Mouse (Mus musculus): Measurements from ENCODE around the gene Fgfr2.

Gene Fgfr2

GRCm38 (mm10) chr7:131547481-131547880 lies 1575.7 kb downstream of the Fgfr2 start:
- DNase-seq: no peak

GRCm38 (mm10) chr7:131546423-131546822 lies 1576.7 kb downstream of the Fgfr2 start:
- no peak for DNase-seq

DNA sequence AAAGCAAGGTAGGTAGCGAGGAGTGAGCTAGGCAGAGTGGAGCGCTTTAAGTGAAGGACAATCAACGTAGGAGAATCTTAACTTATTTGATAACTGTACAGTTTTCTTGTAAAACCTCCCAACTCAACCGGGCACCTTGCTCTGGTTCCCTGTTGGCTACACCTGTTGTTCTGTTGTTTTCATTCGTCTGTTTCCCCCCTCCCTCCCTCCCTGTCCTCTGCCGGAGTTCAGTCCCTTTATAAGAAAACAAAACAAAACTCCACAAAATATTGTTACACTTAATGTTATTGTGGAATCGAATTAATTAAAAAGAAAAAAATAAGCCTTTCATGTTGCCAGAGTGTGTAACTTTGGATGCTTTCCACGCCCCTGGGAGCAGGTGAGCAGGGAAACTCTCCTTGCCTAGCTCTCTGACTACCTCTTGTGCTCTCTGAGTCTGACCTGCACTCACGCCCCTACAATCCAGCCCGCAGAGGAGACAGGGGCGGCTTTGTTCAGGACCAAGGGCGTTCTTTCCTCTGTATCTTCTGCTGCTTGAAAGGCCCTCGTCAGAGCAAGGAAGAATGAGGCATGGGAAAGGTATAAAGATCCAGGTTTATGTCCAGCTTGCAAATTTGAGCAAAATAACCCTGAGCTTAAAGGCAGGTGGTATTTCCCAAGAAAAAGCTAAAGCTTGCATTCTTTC lies 1577.3 kb downstream of the Fgfr2 start:
- DNase-seq: no peak

- DNase-seq: no peak
Measured at GRCm38 (mm10) chr7:131544871-131545270, 1578.3 kb downstream of the Fgfr2 start.

GRCm38 (mm10) chr7:131543623-131544481 lies 1579.3 kb downstream of the Fgfr2 start:
- no peak for DNase-seq

DNA sequence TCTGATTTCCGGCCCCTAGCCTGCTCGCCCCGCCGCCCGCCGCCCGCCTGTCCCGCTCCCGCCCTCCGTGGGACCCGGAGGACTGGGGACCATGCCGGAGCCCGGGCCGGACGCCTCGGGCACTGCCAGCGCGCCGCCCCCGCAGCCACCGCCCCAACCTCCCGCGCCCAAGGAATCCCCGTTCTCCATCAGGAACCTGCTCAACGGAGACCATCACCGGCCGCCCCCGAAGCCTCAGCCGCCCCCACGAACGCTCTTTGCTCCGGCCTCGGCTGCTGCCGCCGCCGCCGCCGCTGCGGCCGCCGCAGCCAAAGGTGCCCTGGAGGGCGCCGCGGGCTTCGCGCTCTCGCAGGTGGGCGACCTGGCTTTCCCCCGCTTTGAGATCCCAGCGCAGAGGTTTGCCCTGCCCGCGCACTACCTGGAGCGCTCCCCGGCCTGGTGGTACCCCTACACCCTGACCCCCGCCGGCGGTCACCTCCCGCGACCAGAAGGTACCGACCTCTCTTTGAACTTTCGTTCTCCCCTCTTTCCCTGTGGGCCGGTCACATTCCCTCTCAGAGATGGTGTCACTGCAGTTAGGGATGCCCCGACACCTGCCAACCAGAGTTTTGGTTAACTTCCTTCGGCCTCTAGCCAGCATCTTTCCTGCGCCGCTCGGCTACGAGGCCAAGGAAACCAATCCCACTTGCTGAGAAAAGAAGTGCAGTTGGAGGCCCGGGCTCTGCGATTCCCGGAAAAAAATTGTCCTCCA lies 1580.1 kb downstream of the Fgfr2 start:
- no peak for DNase-seq

DNA sequence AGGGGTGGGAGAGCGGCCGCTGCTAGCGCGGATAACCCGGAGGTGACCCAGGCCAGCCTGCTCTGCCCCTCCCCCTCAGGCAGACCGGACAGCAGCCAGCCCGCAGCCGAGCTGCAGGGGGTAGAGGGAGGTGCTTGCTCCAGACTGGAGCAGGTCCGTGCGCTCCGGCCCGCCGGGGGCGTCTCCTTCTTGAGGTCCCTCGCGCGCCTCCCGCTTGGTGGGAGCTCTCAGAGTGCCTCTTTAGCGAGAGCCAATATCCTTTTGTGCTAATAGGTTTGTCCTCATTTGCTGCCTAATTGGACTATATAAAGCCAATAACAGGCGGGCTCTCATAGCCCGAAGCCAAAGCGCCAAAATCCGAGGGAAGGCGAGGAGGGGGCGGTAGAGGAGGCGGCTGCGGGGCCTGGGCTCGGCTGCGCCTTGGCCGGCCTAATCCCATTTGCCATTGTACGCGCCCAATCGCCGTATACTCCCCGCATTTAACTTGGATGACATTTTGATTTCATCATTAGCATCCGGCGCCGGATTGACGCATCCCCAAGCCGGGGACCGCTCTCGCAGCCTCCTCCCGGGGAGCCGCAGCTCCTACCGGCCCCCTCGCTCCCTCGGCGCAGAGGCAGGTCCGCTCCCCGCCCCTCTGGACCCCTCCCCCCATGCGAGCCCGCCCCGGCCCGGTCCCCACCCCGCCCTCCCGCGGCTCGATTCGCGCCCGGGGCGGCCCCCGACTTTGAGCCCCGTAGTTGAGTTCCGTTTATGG lies 1580.9 kb downstream of the Fgfr2 start, which contains the start of gene Hmx3:
Gene Hmx3, plus strand, starts transcription at position 753 of the 757 bp plus-strand sequence.
- DNase-seq: no peak

GRCm38 (mm10) chr7:131541184-131542114 lies 1581.7 kb downstream of the Fgfr2 start:
- no peak for DNase-seq

GRCm38 (mm10) chr7:131539979-131540378 lies 1583.2 kb downstream of the Fgfr2 start:
- peak; percentile 66 for DNase-seq

GRCm38 (mm10) chr7:131503739-131504138 lies 1619.4 kb downstream of the Fgfr2 start:
- no peak for DNase-seq

DNA sequence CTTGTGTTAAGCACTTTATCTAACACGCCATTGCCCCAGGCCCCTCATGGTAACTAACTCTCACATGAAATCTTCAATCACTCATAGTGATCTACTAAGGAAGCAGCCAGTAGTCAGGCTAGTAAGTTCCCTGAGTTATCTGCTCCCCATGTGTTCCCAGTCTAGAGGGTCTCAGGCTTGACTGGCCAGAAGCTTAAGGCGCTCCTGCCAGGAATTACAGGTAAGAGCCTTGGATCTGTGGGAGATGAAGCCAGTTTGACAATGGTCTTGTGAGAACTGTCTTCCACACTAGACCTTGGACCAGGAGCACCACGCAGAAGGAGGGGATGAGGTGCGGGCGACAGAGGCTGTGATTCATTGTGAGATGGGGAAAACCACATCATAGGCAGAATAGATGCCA lies 1644.7 kb downstream of the Fgfr2 start:
- no peak for DNase-seq

- DNase-seq: no peak
Measured at GRCm38 (mm10) chr7:131477140-131477539, 1646.0 kb downstream of the Fgfr2 start.

- no peak for DNase-seq
Measured at GRCm38 (mm10) chr7:131471551-131471950, 1651.6 kb downstream of the Fgfr2 start.

DNA sequence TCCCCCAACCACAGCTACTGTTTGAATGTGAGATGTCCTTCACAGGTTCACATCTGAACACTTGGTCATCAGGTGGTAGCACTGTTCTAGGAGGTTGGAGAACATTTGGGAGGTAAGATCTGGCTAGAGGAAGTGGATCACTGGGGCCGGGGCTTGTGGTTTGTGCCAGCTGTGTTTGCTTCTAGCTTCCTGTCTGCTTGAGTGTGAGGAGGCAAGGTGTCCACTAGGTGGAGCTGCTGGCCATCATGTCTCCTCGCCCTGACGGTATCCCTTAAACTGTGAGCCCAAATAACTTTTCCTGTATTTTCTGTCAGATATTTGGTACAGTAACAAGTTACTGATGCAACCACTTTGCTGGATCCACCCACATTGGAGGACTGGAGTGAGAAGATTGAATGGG lies 1653.6 kb downstream of the Fgfr2 start:
- DNase-seq: no peak

DNA sequence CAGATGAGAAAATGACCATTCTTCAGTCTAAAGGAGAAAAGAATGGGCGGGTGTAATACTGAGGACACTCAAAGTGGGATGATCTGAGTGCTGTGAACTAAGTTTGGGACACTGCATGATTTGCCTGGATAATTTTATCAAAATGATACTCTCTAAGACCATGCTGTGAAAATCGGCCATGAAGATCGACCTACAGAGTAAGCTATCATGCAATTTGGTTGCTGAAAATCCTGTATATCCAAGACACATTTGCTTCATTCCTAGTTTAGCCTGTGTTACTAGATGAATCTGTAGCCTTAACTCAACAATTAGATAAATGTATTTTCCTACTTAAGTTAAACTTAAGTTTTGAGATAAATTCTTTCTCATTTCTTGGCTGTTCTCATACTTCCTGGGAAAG lies 1655.8 kb downstream of the Fgfr2 start:
- DNase-seq: no peak

DNA sequence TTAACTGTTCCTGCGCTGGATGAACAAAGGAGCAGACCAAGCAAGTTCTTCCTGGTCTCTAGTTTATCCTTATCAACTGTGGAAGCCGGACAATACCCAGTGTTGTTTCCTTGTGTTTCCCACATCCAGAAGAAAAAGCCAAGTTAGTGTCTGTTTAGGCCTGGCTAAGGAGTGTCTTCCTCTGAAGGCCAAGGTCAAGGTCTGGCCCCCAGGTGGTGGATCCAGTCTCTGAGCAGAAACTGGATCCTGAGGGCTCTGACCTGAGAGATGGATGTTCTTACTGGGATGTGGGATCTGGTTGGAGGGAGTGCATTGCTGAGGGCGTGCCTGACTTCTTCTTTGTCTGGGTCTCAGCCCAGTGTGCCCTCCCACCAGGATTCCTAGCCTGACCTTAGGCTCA lies 1657.4 kb downstream of the Fgfr2 start:
- DNase-seq: no peak

- DNase-seq: no peak
Measured at GRCm38 (mm10) chr7:131465117-131465601, 1658.0 kb downstream of the Fgfr2 start.

- DNase-seq: no peak
Measured at GRCm38 (mm10) chr7:131456714-131457113, 1666.4 kb downstream of the Fgfr2 start.

- no peak for DNase-seq
Measured at GRCm38 (mm10) chr7:131437051-131437450, 1686.1 kb downstream of the Fgfr2 start.

DNA sequence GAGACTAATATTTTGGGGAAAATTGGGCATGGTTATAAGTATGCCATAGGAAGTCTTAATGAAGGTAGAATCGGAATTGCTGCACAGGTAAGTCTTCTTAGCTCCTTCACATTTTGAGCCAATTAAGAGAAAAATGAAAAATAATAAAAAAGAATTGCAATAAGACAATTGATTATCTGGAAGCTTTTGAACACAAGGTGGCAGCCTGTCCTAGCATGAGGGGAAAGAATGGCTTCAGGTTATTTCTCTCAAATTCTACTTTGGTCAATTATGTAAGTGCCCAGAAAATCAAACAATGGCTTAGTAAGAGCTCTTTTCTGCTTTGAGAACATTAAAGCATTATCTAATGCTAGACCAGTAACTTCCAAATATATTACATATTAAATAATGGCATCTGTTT lies 1688.9 kb downstream of the Fgfr2 start:
- no peak for DNase-seq

GRCm38 (mm10) chr7:131432244-131432643 lies 1690.9 kb downstream of the Fgfr2 start:
- no peak for DNase-seq

All from layer of hippocampus, adult 9-11 months (tissue).